Mouse (Mus musculus) kidney, adult 8-10 months (tissue): ENCODE results near the gene AI413582.

Experiments
- DNase-seq, 2 experiments: peaks; one replicate each; pipeline ENCODE4 v3.0.0; 2022

AI413582 gene

GRCm38 (mm10) chr17:27554062-27554960 is 11.2 kb downstream of the AI413582 start:
- no peak for DNase-seq

- peak in 1 of 2 experiments; percentile 43 for DNase-seq
Measured at GRCm38 (mm10) chr17:27552215-27553201, 13.0 kb downstream of the AI413582 start.

DNA sequence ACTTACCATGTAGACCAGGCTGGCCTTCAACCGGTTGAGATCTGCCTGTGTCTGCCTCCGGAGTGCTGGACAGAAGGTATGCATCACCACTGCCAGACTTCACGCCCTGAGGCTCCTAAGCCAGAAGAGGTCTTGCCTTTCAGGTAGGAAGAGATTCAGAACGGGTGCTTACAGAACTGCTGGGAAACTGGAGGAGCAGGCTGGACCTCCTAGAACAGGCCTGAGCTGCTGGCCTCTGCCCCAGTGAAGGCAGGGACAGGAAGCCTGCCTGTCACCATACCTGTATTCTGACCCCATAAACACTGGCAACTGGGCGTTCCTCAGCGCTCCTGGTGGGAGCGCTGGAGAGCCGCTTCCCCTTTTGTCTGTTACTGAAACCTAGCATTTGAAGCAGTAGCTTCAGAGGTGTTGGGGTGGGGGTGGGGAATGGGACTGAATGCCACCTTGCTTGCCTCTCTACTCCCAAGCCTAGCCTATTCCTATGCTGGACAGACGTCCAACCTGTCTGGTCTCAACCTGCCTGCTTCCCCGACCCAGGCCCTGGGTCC is 14.1 kb downstream of the AI413582 start:
- DNase-seq: no peak

- DNase-seq: no peak
Measured at GRCm38 (mm10) chr17:27549234-27549633, 16.3 kb downstream of the AI413582 start.

DNA sequence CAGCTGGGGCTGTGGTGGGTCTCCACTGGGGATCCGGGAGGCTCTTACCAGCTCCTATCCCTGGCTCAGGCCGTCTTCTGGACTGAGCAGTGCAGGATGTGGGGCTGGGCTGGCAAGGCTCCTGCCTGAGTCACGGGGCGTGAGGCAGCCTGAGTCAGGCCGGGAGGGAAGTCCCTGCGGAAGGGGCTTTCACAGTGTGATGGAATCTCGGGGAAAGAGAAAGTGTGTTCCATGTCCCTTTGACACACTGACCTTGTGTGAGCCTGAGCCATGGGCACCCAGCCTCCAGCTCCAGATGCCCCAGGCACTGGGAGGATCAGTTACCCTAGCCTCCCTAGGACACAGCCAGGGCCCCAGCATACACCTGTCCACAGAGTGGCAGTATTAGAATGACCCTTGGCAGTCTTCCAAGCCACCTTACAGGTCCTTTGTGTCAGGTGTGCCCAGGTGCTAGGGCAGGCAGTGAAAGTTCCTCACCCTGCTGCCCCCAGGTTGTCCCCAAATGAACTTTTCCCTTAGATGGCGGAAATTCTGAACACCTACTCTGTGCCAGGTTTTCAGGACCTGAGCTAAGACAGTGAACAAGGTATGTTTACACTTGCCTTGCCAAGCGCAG is 18.2 kb downstream of the AI413582 start:
- peak; percentile 26 to 32 for DNase-seq

DNA sequence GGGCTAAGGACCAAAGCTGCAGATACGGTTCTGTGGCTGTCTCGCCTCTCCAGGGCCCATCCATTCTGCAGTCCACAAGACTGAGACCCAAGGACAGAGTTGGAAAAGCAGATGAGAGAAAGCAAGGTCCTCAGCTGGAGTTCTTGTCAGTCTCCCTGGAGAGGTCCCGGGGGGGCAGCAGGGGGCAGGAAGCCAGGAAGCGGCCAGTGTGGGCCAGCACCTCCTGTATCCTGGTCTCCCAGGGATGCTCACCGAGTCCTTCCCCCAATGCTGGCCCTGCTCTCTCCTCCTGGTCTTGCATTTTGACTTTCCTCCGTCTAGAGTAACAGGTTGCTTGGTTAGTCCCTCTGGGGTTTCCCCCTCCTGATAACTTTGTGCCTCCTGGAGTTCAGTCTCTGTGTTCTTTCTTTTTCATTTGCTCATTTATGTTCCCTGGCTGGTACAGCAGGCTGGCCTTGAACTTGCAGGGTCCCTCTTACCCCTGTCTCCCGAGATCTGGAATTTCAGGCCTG is 18.9 kb downstream of the AI413582 start:
- DNase-seq: no peak

- no peak for DNase-seq
Measured at GRCm38 (mm10) chr17:27545991-27546390, 19.6 kb downstream of the AI413582 start.

- DNase-seq: no peak
Measured at GRCm38 (mm10) chr17:27544551-27544950, 21.0 kb downstream of the AI413582 start.

GRCm38 (mm10) chr17:27541984-27542383 is 23.6 kb downstream of the AI413582 start:
- DNase-seq: no peak

GRCm38 (mm10) chr17:27541261-27541660 is 24.3 kb downstream of the AI413582 start:
- DNase-seq: no peak

DNA sequence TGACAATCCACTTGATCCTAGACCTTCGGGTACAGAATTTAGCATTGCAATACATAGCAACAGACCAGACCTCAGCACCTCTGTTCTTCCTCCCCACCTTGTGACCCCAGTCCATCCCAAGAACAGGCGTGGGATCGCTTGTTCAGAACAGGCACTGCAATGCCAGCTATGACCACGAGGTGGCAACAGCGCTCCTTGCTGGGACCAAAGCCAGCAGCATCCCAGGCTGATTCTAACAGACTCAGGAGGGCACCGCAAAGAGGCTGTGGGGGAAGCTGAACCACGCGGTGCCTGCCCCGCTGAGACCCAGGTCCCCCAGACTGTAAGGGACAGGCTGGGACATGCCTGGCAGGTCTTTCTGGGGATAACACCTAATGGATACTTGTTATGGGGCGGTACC is 30.8 kb downstream of the AI413582 start:
- DNase-seq: peak; percentile 52 to 88

- no peak for DNase-seq
Measured at GRCm38 (mm10) chr17:27533354-27533753, 32.2 kb downstream of the AI413582 start.

DNA sequence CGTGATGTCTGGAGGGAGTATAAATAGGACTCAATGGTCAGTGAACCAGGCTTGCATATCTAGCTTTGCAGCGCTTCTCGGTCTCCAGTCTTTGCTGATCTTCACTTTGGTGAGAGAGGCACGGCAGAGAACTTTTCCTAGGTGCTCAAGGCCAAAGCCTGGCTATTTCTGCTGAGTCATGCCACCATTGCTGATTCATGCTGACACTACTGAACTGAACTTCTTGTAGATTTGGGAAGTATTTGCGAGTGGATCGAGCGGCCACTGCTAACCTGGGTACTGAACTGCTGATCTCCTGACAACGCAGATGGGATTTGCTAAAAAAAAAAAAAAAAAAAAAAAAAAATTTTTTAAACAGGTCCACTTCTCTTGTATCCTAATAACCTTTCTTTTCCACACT is 33.5 kb downstream of the AI413582 start:
- no peak for DNase-seq

DNA sequence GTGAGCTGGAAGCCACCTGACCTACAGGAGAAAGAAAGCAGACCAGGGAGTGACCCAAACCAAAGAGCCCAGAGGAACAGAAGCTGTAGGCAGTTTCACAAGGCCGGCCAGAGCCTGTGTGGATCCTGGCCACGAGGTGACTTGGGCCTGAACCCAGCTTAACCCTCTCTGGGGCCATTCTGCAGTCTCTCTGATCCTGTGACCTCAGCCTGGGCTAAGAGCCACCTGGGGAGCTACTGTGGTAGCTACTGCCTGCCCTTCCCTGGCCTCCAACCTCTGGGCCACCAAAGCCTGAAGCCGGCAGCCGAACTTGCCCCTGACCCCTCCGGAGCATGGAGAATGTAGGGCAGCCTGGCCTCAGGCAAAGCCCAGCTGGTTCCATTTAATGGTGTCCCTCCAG is 36.8 kb downstream of the AI413582 start:
- DNase-seq: no peak

- no peak for DNase-seq
Measured at GRCm38 (mm10) chr17:27528030-27528429, 37.5 kb downstream of the AI413582 start.

DNA sequence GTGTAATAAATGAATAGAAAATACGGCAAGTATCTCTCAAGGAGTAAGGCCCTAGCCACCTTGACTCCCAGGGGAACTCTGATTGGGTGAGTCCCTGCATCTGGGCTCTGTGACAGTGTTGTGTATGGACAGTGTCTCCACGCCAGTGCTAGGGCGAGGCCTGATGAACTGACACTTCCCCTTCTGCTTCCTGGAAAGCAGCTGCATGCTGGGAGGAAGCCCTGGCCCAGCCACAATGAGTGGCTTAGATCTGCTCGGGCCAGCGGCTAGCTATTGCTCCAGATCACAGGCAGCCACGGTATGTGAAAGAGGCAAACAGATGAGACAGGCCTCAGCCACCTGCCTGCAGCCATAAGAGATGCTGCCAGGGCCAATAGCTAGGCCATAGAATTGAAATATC is 38.4 kb downstream of the AI413582 start:
- DNase-seq: no peak

- no peak for DNase-seq
Measured at GRCm38 (mm10) chr17:27523121-27523520, 42.4 kb downstream of the AI413582 start.

DNA sequence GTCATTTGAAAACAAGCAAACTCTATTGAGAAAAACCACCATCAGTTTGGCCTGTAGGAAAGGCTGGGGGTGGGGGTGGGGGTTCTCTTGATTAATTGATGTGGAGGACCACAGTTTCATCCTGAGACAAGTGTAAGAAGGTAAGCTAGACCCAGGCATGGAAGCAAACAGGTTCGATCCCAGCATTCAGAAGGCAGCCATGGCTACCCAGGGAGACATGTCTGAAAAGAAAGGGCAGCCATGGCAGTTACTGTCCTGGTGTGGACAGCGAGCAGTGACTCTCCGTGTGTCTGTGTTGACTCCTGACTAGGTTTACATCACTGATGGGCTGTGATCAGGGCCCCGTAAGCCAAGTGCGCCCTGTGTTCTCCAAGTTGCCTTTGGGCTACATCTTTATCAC is 44.3 kb downstream of the AI413582 start, which contains the start of gene Grm4:
Grm4 (minus strand) TSS at position 101 of the 400 bp plus-strand sequence.
- no peak for DNase-seq

- DNase-seq: peak; percentile 18 to 39
Measured at GRCm38 (mm10) chr17:27520557-27520956, 45.0 kb downstream of the AI413582 start.

- DNase-seq: no peak
Measured at GRCm38 (mm10) chr17:27518700-27519595, 46.6 kb downstream of the AI413582 start.

DNA sequence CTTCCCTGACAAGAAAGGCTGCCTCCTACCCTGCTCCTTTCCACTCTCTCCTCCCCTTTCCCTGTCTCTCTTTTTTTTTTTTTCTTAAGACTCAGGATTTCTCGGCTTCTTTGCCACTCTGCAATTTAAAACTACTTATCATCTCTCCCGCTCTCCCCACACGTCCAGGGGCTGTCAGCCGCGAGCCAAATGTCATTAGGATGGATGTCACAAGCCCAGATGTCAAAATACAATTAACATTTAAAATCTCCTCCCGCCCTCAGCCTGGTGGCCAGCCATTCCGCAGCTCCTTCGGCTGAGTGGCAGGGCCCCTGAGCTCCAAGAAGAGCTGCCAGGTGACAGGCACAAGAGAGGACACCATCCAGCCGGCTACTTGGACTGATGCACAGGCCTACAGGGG is 47.3 kb downstream of the AI413582 start:
- no peak for DNase-seq
